Mouse (Mus musculus) spleen, adult 2 months (tissue): Measurements from ENCODE around the gene Tubgcp6. TPM values are rescaled to one million over a fixed set of nuclear protein-coding genes. Genes with fewer than 3 reads are reported as not detected.

Source experiments
- DNase-seq, 2 experiments: peaks; one replicate each; pipeline versions ENCODE4 v3.0.0 to v3.0.0-alpha.2; 2012 to 2021; ENCODE audit warnings: low spot score in 2 of 2, low read depth in 1 of 2
- H3K27ac ChIP-seq: fragments of 200-500 bp; 2 replicates; pipeline ENCODE4 v1.5.1; 2012; ENCODE audit warnings: low read length, inconsistent platforms; ENCODE audit not compliant: insufficient read depth
- H3K27me3 ChIP-seq: fragments of 200-500 bp; 2 replicates; pipeline ENCODE4 v1.6.1; 2012; ENCODE audit warnings: mild to moderate bottlenecking, moderate library complexity, low read length, inconsistent platforms; ENCODE audit not compliant: control insufficient read depth, insufficient read depth
- H3K36me3 ChIP-seq: fragments of 200-500 bp; 2 replicates; pipeline ENCODE4 v1.6.1; 2012; ENCODE audit warnings: mild to moderate bottlenecking, low read length, inconsistent platforms; ENCODE audit not compliant: control insufficient read depth, insufficient read depth
- H3K4me1 ChIP-seq: fragments of 200-500 bp; 2 replicates; pipeline ENCODE4 v1.6.1; 2011; ENCODE audit warnings: inconsistent platforms; ENCODE audit not compliant: control insufficient read depth, insufficient read depth, insufficient read length
- H3K4me3 ChIP-seq: fragments of 200-500 bp; 2 replicates; pipeline ENCODE4 v1.5.1; 2011; ENCODE audit warnings: mild to moderate bottlenecking, inconsistent platforms; ENCODE audit not compliant: insufficient read depth, insufficient read length; ENCODE audit errors: extremely low read depth
- CTCF ChIP-seq: fragments of 200-500 bp; IDR thresholded peaks from 2 replicates; pipeline ENCODE4 v1.5.1; 2011; ENCODE audit warnings: mild to moderate bottlenecking, inconsistent platforms; ENCODE audit not compliant: insufficient read depth, insufficient read length, insufficient replicate concordance; ENCODE audit errors: extremely low read depth
- POLR2A ChIP-seq: fragments of 200-500 bp; IDR thresholded peaks from 2 replicates; pipeline ENCODE4 v1.6.1; 2011; ENCODE audit warnings: low read depth, low read length, inconsistent platforms
- WGBS: fragments of 180-500 bp; shearing (Covaris S2); methylation state at CpG from one replicate; pipeline ENCODE4 v1.1.7; 2018; 5-methylcytosine and 5-hydroxymethylcytosine counted together
- polyA plus RNA-seq: library from polyadenylated mRNA; depleted of rRNA; stranded (reverse); fragments of >200 nt; gene quantifications from 2 replicates; pipeline ENCODE4 v1.2.3, GENCODE M21; 2012

Tubgcp6 gene
- polyA plus RNA-seq, 1 experiment, result 38.4 TPM

DNA sequence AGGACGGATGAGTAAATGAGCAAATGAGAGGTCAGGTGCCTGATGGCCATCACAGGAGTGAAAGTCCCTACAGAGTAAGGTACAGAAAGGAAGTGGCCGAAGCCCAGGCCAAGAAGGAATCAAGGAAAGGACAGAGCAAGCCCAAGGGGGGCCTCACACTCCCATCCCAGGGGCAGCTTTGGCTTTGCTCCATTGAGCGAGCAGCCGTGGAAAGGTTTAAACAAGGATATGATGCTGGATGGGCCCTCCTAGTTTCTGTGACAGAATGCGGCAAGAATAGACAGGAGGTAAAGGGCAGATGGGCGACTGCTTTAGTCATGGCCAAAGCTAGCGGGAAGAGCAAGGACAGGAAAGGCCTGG is 15.1 kb upstream of the Tubgcp6 start:
- TF ChIP-seq CTCF (no peak), POLR2A (no peak)
- 89% methylated on average over 7 of the region's 7 CpGs for WGBS
- peaks cover 13% of the 10 kb centered on the region for H3K27me3 ChIP-seq

DNA sequence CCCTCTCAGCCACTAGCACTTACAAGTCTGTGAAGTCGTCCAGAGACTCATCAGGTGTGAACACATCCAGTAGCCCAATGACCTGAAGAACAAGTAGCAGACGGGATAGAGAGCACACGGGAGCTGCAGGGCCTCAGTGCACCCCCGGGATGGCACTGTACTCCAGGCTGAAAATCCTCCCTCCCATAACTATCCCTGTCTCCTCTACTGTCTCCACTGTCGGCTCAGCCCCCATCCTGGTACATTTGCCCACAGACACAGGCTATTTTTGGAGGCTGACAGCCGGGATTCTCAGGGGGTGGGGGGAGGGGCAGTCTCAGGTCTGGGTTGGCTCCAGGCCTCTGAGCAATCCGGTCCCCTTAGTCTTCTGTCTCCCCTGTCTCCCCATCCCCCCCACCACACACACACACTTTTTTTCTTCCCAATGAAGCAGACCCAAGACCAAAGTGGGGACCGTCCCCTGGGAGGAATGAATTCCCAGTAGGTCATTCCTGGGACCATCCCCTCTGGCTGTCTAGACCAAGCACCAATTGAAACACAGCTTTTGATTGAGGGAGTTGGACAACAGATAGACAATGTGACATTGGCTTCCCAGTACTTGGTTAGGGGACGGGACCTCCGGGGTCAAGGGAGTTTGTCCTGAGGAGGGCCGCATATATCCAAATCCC is 14.6 kb upstream of the Tubgcp6 start:
- no peak overlapping the region for H3K27ac ChIP-seq
- TF ChIP-seq CTCF, result no peak
- no peak for TF ChIP-seq POLR2A
- H3K27me3 ChIP-seq, result peaks cover 13% of the 10 kb centered on the region
- H3K4me1 ChIP-seq, result peaks cover 14% of the 10 kb centered on the region
- H3K4me3 ChIP-seq, result no peak overlapping the region
- WGBS, result 81% methylated on average over 11 of the region's 11 CpGs
- DNase-seq, result no peak
- no peaks in the 10 kb centered on the region for H3K36me3 ChIP-seq

More for the DNA sequence above, 15.1 kb upstream of the Tubgcp6 start:
- no peak for DNase-seq
- Histone ChIP-seq H3K4me3 (no peak overlapping the region), H3K4me1 (peaks cover 11% of the 10 kb centered on the region), H3K27ac (no peak overlapping the region), H3K36me3 (no peaks in the 10 kb centered on the region)

- TF ChIP-seq POLR2A (no peak), CTCF (no peak)
- H3K27me3 ChIP-seq, result peaks cover 13% of the 10 kb centered on the region
- H3K36me3 ChIP-seq, result no peaks in the 10 kb centered on the region
- 95% methylated on average over 5 of the region's 5 CpGs for WGBS
- DNase-seq, result no peak
- no peak overlapping the region for H3K27ac ChIP-seq
- peaks cover 22% of the 10 kb centered on the region for H3K4me1 ChIP-seq
- no peak overlapping the region for H3K4me3 ChIP-seq
Observed at GRCm38 (mm10) chr15:89136461-89137155, 13.7 kb upstream of the Tubgcp6 start.

DNA sequence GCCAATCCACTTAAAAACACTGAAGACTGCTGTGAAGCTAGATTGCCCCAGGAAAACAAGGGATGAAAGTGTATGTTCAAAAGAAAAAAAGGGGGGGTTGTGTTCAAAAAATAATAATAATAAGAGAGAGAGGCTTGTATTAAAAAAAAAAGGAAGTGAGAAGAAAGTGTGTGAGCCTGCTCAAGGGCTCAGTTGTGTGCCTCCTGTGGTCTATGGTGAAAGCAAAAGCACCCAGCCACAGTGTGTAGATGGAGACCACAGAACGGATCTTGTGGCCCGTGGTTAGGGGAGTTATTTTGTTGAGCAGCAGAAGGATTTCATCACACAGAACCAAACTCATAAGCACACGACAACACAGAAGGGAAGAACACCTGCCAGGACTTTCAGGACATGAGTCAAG is 8.4 kb upstream of the Tubgcp6 start:
- H3K4me3 ChIP-seq, result no peak overlapping the region
- 4% methylated on average over 3 of the region's 3 CpGs for WGBS
- no peak for TF ChIP-seq CTCF
- no peak for TF ChIP-seq POLR2A
- H3K27ac ChIP-seq, result peak overlapping the region; percentile 92
- peaks cover 37% of the 10 kb centered on the region for H3K4me1 ChIP-seq
- H3K36me3 ChIP-seq, result no peaks in the 10 kb centered on the region
- no peaks in the 10 kb centered on the region for H3K27me3 ChIP-seq
- DNase-seq, result peak; percentile 80 to 90

DNA sequence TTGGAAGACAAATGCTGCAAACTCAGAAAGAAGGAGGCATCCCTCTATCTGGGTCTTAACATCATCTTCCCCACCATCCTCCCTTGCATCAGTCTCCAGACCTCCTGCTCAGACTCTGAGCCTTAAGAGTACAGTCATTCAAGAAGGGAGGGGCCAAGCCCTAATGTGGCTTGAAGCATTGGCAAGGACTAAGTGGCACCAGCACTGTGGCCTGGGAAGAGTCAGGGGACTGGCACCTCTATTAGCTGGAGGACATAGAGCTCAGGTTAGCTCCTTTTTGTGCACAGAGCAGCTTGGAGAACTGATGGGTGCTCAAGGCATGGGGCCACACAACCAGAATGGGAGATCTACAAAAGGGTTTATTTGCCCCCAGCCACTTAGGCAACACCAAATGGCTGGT is 7.3 kb upstream of the Tubgcp6 start:
- peak overlapping the region; percentile 92 for H3K27ac ChIP-seq
- no peak overlapping the region for H3K4me3 ChIP-seq
- no peak for TF ChIP-seq POLR2A
- TF ChIP-seq CTCF, result no peak
- DNase-seq, result no peak
- H3K4me1 ChIP-seq, result peaks cover 37% of the 10 kb centered on the region
- no peaks in the 10 kb centered on the region for H3K27me3 ChIP-seq
- peaks cover 4% of the 10 kb centered on the region for H3K36me3 ChIP-seq

GRCm38 (mm10) chr15:89128382-89129350 is 5.8 kb upstream of the Tubgcp6 start, which contains the start of gene Hdac10:
Hdac10 (minus strand) TSS chr15:89128700.
- 4% methylated on average over 36 of the region's 36 CpGs for WGBS
- H3K27me3 ChIP-seq, result no peaks in the 10 kb centered on the region
- peaks cover 7% of the 10 kb centered on the region for H3K36me3 ChIP-seq
- peak within 1 kb of the TSS; percentile 93 for H3K27ac ChIP-seq
- H3K4me3 ChIP-seq, result peak within 1 kb of the TSS; percentile 69
- TF ChIP-seq CTCF (peak; percentile 69; the same call in 1 of the 2 replicates), POLR2A (peak; percentile 66)
- peak; percentile 80 to 89 for DNase-seq
- peaks cover 37% of the 10 kb centered on the region for H3K4me1 ChIP-seq
